Mouse (Mus musculus): ENCODE results near the gene Plch2.
A peak's percentile ranks its signal among the peaks of the same experiment; 100 is the strongest.

Gene Plch2

GRCm38 (mm10) chr4:154986750-154987149 is 69.8 kb downstream of the Plch2 start:
- no peak for DNase-seq (ENCODE audit: low spot score in 2 of 2)

GRCm38 (mm10) chr4:154986096-154986495 is 70.5 kb downstream of the Plch2 start:
- DNase-seq (ENCODE audit: low spot score in 2 of 2): peak; percentile 71 to 74

GRCm38 (mm10) chr4:154985151-154985777 is 71.3 kb downstream of the Plch2 start:
- no peak for DNase-seq (ENCODE audit: low spot score in 2 of 2)

- DNase-seq (ENCODE audit: low spot score in 2 of 2): no peak
Measured at GRCm38 (mm10) chr4:154983767-154984166, 72.8 kb downstream of the Plch2 start.

GRCm38 (mm10) chr4:154982247-154983120 is 74.1 kb downstream of the Plch2 start:
- no peak for DNase-seq (ENCODE audit: low spot score in 2 of 2)

GRCm38 (mm10) chr4:154981530-154981929 is 75.1 kb downstream of the Plch2 start:
- DNase-seq (ENCODE audit: low spot score in 2 of 2): peak; percentile 69

- no peak for DNase-seq (ENCODE audit: low spot score in 2 of 2)
Measured at GRCm38 (mm10) chr4:154981076-154981475, 75.5 kb downstream of the Plch2 start.

- no peak for DNase-seq (ENCODE audit: low spot score in 2 of 2)
Measured at GRCm38 (mm10) chr4:154980110-154980509, 76.5 kb downstream of the Plch2 start.

GRCm38 (mm10) chr4:154974163-154974611 is 82.4 kb downstream of the Plch2 start:
- DNase-seq (ENCODE audit: low spot score in 2 of 2): no peak

- no peak for DNase-seq (ENCODE audit: low spot score in 2 of 2)
Measured at GRCm38 (mm10) chr4:154972546-154972945, 84.0 kb downstream of the Plch2 start.

GRCm38 (mm10) chr4:154967173-154967572 is 89.4 kb downstream of the Plch2 start:
- no peak for DNase-seq (ENCODE audit: low spot score in 2 of 2)

- no peak for DNase-seq (ENCODE audit: low spot score in 2 of 2)
Measured at GRCm38 (mm10) chr4:154965856-154966255, 90.7 kb downstream of the Plch2 start.

- DNase-seq (ENCODE audit: low spot score in 2 of 2): no peak
Measured at GRCm38 (mm10) chr4:154964581-154965235, 91.9 kb downstream of the Plch2 start.

- peak; percentile 85 to 87 for DNase-seq (ENCODE audit: low spot score in 2 of 2)
Measured at GRCm38 (mm10) chr4:154963901-154964580, 92.5 kb downstream of the Plch2 start, which contains the start of gene Pank4. Gene Pank4 (plus strand): TSS chr4:154964123.

GRCm38 (mm10) chr4:154963190-154963836 is 93.3 kb downstream of the Plch2 start:
- DNase-seq (ENCODE audit: low spot score in 2 of 2): no peak

- DNase-seq (ENCODE audit: low spot score in 2 of 2): no peak
Measured at GRCm38 (mm10) chr4:154962683-154963082, 93.9 kb downstream of the Plch2 start.

GRCm38 (mm10) chr4:154961911-154962310 is 94.7 kb downstream of the Plch2 start:
- DNase-seq (ENCODE audit: low spot score in 2 of 2): no peak

GRCm38 (mm10) chr4:154961226-154961738 is 95.3 kb downstream of the Plch2 start:
- no peak for DNase-seq (ENCODE audit: low spot score in 2 of 2)

- DNase-seq (ENCODE audit: low spot score in 2 of 2): peak in 1 of 2 experiments; percentile 53
Measured at GRCm38 (mm10) chr4:154960690-154961225, 95.8 kb downstream of the Plch2 start, which contains the start of gene Hes5. Gene Hes5 (plus strand): TSS chr4:154960923.

GRCm38 (mm10) chr4:154960021-154960689 is 96.4 kb downstream of the Plch2 start:
- DNase-seq (ENCODE audit: low spot score in 2 of 2): no peak

Measured in frontal cortex, postnatal 25 days (tissue).